In genomic region chr6:31050831-31051230, GRCm38 (mm10) we compare ENCODE assay signal across 18 mouse cellular contexts.
"Had no signal": no experiment of that assay in that cellular context is flagged by ENCODE, and none has a peak within 500 bp of the region (broad histone marks: within the 10 kb centered on the region; RNA-seq: fewer than 3 reads in every experiment).

No protein-coding gene starts in this region.

- H3K9me3 ChIP-seq: lung, embryonic 15.5 days; megakaryocyte, embryonic 14.5 days; midbrain, embryonic 13.5 days; midbrain, embryonic 15.5 days; neural tube, embryonic 12.5 days; stomach, embryonic 15.5 days had no signal

- ATAC-seq: liver, postnatal 0 days; lung, postnatal 0 days; midbrain, embryonic 13.5 days; midbrain, embryonic 15.5 days had no signal

- H3K9ac ChIP-seq: liver, postnatal 0 days; lung, embryonic 15.5 days; midbrain, embryonic 13.5 days; midbrain, embryonic 15.5 days; neural tube, embryonic 12.5 days; stomach, embryonic 15.5 days had no signal

- DNase-seq: liver, postnatal 0 days; lung, adult 2 months; lung, postnatal 14 days; lung, postnatal 36 days; right cerebral cortex, postnatal 14 days; thymus, adult 18-20 months; thymus, postnatal 14 days; thymus, postnatal 36 days had no signal

- H3K27me3 ChIP-seq: lung, embryonic 15.5 days; midbrain, embryonic 13.5 days; midbrain, embryonic 15.5 days; neural tube, embryonic 12.5 days; stomach, embryonic 15.5 days had no signal

- H3K4me3 ChIP-seq: lung, embryonic 15.5 days; megakaryocyte, embryonic 14.5 days; midbrain, embryonic 13.5 days; midbrain, embryonic 15.5 days; neural tube, embryonic 12.5 days; stomach, embryonic 15.5 days had no signal

- H3K4me1 ChIP-seq: lung, embryonic 15.5 days; midbrain, embryonic 13.5 days; midbrain, embryonic 15.5 days; neural tube, embryonic 12.5 days had no signal

- H3K36me3 ChIP-seq: lung, embryonic 15.5 days; midbrain, embryonic 13.5 days; midbrain, embryonic 15.5 days; neural tube, embryonic 12.5 days; stomach, embryonic 15.5 days had no signal

- H3K4me2 ChIP-seq: lung, embryonic 15.5 days; midbrain, embryonic 11.5 days; midbrain, embryonic 13.5 days; midbrain, embryonic 15.5 days; neural tube, embryonic 12.5 days; stomach, embryonic 15.5 days had no signal

- H3K27ac ChIP-seq: lung, embryonic 15.5 days; macrophage; midbrain, embryonic 13.5 days; midbrain, embryonic 15.5 days; neural tube, embryonic 12.5 days; stomach, embryonic 15.5 days; stomach, postnatal 0 days had no signal
